Mouse (Mus musculus) midbrain, embryonic 16.5 days (tissue): Measurements from ENCODE around the gene Efcab6. TPM values are rescaled to one million over a fixed set of nuclear protein-coding genes. Genes with fewer than 3 reads are reported as not detected.

Experiments used
- ATAC-seq: fragments of 200-750 bp; cut with Nextera tagmentation; 2 replicates; pipeline ENCODE4 v1.8.0; 2017; ENCODE audit warnings: moderate TSS enrichment
- H3K27ac ChIP-seq: fragments of 300-500 bp; sonication (generic); 2 replicates; pipeline ENCODE4 v1.5.1; 2014; ENCODE audit warnings: mild to moderate bottlenecking, low read length, mixed read lengths
- H3K27me3 ChIP-seq: fragments of 300-500 bp; sonication (generic); 2 replicates; pipeline ENCODE4 v1.6.1; 2014; ENCODE audit warnings: low read depth, low read length, mixed read lengths; ENCODE audit not compliant: control insufficient read depth, insufficient read depth
- H3K36me3 ChIP-seq: fragments of 300-500 bp; sonication (generic); 2 replicates; pipeline ENCODE4 v1.6.1; 2014; ENCODE audit warnings: mild to moderate bottlenecking, low read length, moderate library complexity, mixed read lengths; ENCODE audit not compliant: control insufficient read depth, insufficient read depth
- H3K4me1 ChIP-seq: fragments of 300-500 bp; sonication (generic); 2 replicates; pipeline ENCODE4 v1.6.1; 2014; ENCODE audit warnings: mild to moderate bottlenecking, low read length, mixed read lengths; ENCODE audit not compliant: control insufficient read depth, insufficient read depth
- H3K4me2 ChIP-seq: fragments of 300-500 bp; sonication (generic); 2 replicates; pipeline ENCODE4 v1.6.1; 2014; ENCODE audit warnings: mild to moderate bottlenecking, low read length, mixed read lengths
- H3K4me3 ChIP-seq: fragments of 300-500 bp; sonication (generic); 2 replicates; pipeline ENCODE4 v1.5.1; 2014; ENCODE audit warnings: low read depth, mild to moderate bottlenecking, low read length, moderate library complexity, mixed read lengths
- H3K9ac ChIP-seq: fragments of 300-500 bp; sonication (generic); 2 replicates; pipeline ENCODE4 v1.6.1; 2014; ENCODE audit warnings: low read depth, low read length, mixed read lengths
- H3K9me3 ChIP-seq: fragments of 300-500 bp; sonication (generic); replicated peaks from 2 replicates; pipeline ENCODE4 v1.6.1; 2014; ENCODE audit warnings: mild to moderate bottlenecking, low read length, mixed read lengths; ENCODE audit not compliant: control insufficient read depth, poor library complexity, severe bottlenecking
- WGBS: fragments of 180-500 bp; shearing (Covaris S2); extraction: QIAGEN DNeasy Blood & Tissue Kit; methylation state at CpG from one replicate; pipeline ENCODE4 v1.1.7; 2014; 5-methylcytosine and 5-hydroxymethylcytosine counted together
- polyA plus RNA-seq: library from polyadenylated mRNA; unstranded; fragments of >200 nt; fragmentation: Nextera tagmentation; extraction: Ambion mirVana; gene quantifications from 2 replicates; pipeline ENCODE4 v1.2.1, GENCODE M21; 2015

Gene Efcab6
- polyA plus RNA-seq, 1 experiment from 2014 or later: 1.5 TPM

DNA sequence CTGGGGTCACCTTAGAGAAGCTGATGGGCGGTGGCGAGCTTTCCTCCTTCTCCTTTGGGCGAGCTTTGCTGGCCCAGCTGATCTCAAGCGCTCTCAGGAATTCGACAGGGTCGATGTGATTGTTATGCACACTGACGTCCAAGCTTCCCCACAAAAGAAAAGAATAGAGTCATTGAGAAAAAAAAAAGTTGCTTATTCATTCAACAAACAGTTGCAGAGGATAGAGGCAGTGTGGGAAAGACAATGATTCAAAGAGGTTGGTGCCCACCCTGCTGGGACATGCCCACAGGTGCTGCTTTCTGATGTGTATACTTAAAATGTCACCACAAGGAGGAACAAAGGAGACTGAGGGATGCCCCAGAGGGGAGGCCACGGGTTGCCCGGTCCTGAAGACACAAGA is 169.2 kb downstream of the Efcab6 start:
- Histone ChIP-seq H3K4me2 (no peak overlapping the region), H3K4me1 (peaks cover 12% of the 10 kb centered on the region), H3K27me3 (no peaks in the 10 kb centered on the region), H3K9me3 (no peaks in the 10 kb centered on the region), H3K4me3 (no peak overlapping the region), H3K9ac (no peak overlapping the region), H3K36me3 (no peaks in the 10 kb centered on the region), H3K27ac (no peak overlapping the region)
- WGBS: 21% methylated on average over 9 of the region's 9 CpGs
- no peak for ATAC-seq

DNA sequence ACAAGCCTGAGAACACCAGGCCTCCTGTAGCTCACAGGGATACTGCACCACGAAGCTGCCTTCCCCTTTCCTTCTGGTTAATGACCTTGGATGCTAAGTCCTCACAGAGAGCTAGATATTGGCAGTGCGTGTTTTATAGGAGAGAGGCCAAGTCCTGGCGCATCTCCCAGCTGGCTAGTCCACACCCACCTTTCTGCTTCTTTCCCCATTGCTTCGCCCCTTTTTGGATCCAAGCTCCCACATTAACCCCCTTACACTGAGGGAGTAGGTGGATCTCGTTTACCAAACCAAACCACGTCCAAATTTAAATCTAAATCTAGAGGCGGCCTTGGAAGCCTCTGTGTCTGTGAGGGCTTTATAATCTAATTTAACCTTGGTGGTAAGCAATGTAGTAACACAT is 170.9 kb downstream of the Efcab6 start:
- no peaks in the 10 kb centered on the region for H3K27me3 ChIP-seq
- H3K9ac ChIP-seq: no peak overlapping the region
- no peaks in the 10 kb centered on the region for H3K36me3 ChIP-seq
- no peaks in the 10 kb centered on the region for H3K9me3 ChIP-seq
- H3K4me3 ChIP-seq: no peak overlapping the region
- H3K27ac ChIP-seq: no peak overlapping the region
- peaks cover 12% of the 10 kb centered on the region for H3K4me1 ChIP-seq
- ATAC-seq: no peak
- WGBS: 78% methylated on average over 7 of the region's 7 CpGs
- H3K4me2 ChIP-seq: no peak overlapping the region

DNA sequence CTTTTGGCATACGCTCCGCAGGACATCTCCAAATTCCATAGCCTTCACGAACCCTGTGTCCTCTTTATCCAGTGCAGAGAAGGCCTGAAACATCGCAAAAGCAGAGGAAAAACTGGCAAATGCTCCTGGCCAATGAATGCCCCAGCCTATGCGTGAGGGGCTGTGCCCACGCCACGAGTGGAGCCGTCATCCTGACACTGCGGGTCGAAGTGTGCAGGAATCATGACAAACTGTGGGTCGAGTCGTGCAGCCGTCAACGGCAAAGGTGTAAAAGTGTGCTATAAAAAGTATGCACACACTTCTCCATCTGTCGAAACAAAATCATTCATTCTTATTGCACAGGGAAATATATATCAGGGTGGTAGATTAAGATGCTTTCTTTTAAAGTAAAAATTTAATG is 172.3 kb downstream of the Efcab6 start:
- no peak overlapping the region for H3K9ac ChIP-seq
- H3K27ac ChIP-seq: no peak overlapping the region
- H3K9me3 ChIP-seq: no peaks in the 10 kb centered on the region
- no peak overlapping the region for H3K4me3 ChIP-seq
- peaks cover 12% of the 10 kb centered on the region for H3K4me1 ChIP-seq
- H3K36me3 ChIP-seq: no peaks in the 10 kb centered on the region
- WGBS: 88% methylated on average over 15 of the region's 15 CpGs
- H3K4me2 ChIP-seq: no peak overlapping the region
- H3K27me3 ChIP-seq: no peaks in the 10 kb centered on the region
- ATAC-seq: no peak

GRCm38 (mm10) chr15:83884291-83884690 is 180.9 kb downstream of the Efcab6 start:
- no peak overlapping the region for H3K9ac ChIP-seq
- no peaks in the 10 kb centered on the region for H3K9me3 ChIP-seq
- WGBS: 81% methylated on average over 9 of the region's 9 CpGs
- H3K27ac ChIP-seq: no peak overlapping the region
- no peak for ATAC-seq
- H3K4me1 ChIP-seq: no peaks in the 10 kb centered on the region
- no peaks in the 10 kb centered on the region for H3K27me3 ChIP-seq
- H3K36me3 ChIP-seq: no peaks in the 10 kb centered on the region
- no peak overlapping the region for H3K4me2 ChIP-seq
- no peak overlapping the region for H3K4me3 ChIP-seq

DNA sequence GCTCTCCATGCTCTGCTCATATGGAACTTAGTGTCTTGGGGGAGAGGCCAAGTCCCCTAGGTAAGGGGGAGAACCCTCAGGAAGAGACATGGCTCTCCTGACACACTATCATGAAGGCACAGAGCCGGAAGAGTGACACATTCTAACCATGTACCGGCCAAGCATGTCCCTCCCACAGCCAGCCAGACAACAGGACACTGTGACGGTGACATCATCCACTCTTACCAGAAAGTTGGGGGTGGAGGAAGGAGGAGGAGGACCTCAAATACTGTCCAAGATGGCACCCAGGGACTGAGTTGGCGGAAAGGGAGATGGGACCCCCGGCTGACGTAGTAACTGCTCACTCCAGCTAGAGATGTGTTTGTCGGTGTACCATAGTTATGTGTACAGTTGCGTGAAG is 181.4 kb downstream of the Efcab6 start:
- Histone ChIP-seq H3K9ac (no peak overlapping the region), H3K36me3 (no peaks in the 10 kb centered on the region), H3K4me1 (no peaks in the 10 kb centered on the region), H3K27ac (no peak overlapping the region), H3K4me3 (no peak overlapping the region), H3K9me3 (no peaks in the 10 kb centered on the region), H3K4me2 (no peak overlapping the region), H3K27me3 (no peaks in the 10 kb centered on the region)
- no peak for ATAC-seq
- 98% methylated on average over 8 of the region's 8 CpGs for WGBS

DNA sequence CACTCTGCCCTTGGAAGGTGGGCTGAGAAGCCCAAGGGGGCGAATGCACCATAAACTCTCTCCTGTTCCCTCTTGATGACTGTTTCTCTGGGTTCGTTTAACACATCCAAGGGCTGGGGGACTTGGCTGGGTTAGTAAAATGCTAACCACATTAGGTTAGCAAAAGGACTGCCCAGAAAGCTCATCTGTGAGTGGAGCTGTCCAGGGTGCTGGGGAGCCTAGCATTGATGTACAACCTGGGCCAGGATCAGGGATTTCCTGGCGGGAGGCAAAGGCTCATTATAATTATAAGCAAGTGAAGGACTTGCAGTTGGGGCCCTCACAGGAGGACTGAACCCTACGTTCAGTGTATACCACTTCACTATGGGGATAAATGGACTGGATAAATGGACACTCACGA is 185.3 kb downstream of the Efcab6 start:
- Histone ChIP-seq H3K4me1 (no peaks in the 10 kb centered on the region), H3K9ac (no peak overlapping the region), H3K4me2 (no peak overlapping the region), H3K4me3 (no peak overlapping the region), H3K9me3 (no peaks in the 10 kb centered on the region; the same call in 1 of the 2 replicates), H3K27ac (no peak overlapping the region), H3K36me3 (no peaks in the 10 kb centered on the region), H3K27me3 (no peaks in the 10 kb centered on the region)
- WGBS: 27% methylated on average over 5 of the region's 5 CpGs
- ATAC-seq: no peak

- no peaks in the 10 kb centered on the region for H3K27me3 ChIP-seq
- no peaks in the 10 kb centered on the region; the same call in 1 of the 2 replicates for H3K9me3 ChIP-seq
- no peak overlapping the region for H3K27ac ChIP-seq
- H3K4me1 ChIP-seq: no peaks in the 10 kb centered on the region
- no peak for ATAC-seq
- 84% methylated on average over 2 of the region's 2 CpGs for WGBS
- H3K9ac ChIP-seq: no peak overlapping the region
- no peak overlapping the region for H3K4me3 ChIP-seq
- no peaks in the 10 kb centered on the region for H3K36me3 ChIP-seq
- no peak overlapping the region for H3K4me2 ChIP-seq
Observed at GRCm38 (mm10) chr15:83877898-83878297, 187.3 kb downstream of the Efcab6 start.

- H3K36me3 ChIP-seq: no peaks in the 10 kb centered on the region
- no peak overlapping the region for H3K9ac ChIP-seq
- H3K27ac ChIP-seq: no peak overlapping the region
- H3K4me2 ChIP-seq: no peak overlapping the region
- H3K9me3 ChIP-seq: no peaks in the 10 kb centered on the region; the same call in 1 of the 2 replicates
- H3K4me1 ChIP-seq: no peaks in the 10 kb centered on the region
- ATAC-seq: no peak
- 56% methylated on average over 11 of the region's 11 CpGs for WGBS
- H3K4me3 ChIP-seq: no peak overlapping the region
- H3K27me3 ChIP-seq: no peaks in the 10 kb centered on the region
Observed at GRCm38 (mm10) chr15:83877155-83877866, 187.9 kb downstream of the Efcab6 start.

- Histone ChIP-seq H3K4me2 (no peak overlapping the region), H3K36me3 (no peaks in the 10 kb centered on the region), H3K9me3 (no peaks in the 10 kb centered on the region; the same call in 1 of the 2 replicates), H3K4me3 (no peak overlapping the region), H3K27ac (no peak overlapping the region), H3K27me3 (no peaks in the 10 kb centered on the region), H3K4me1 (no peaks in the 10 kb centered on the region), H3K9ac (no peak overlapping the region)
- 8% methylated on average over 17 of the region's 17 CpGs for WGBS
- ATAC-seq: no peak
Observed at GRCm38 (mm10) chr15:83870936-83871335, 194.2 kb downstream of the Efcab6 start.
